ENCODE assay signal across 8 mouse cellular contexts in genomic region chr11:59202081-59202995, GRCm38 (mm10). TPM values are rescaled to one million over a fixed set of nuclear protein-coding genes. Genes with fewer than 3 reads are reported as not detected.
DNase-seq lines count a peak whose midpoint lies in the region; ATAC-seq and TF ChIP-seq lines count a peak whose summit lies in the region.

Mrpl55 (plus strand) TSS chr11:59202486.

- H3K9me3 ChIP-seq in MEL (replicated peaks; ENCODE audit: insufficient read depth, low read length): no peaks in the 10 kb centered on the region
- no peaks in the 10 kb centered on the region for H3K9me3 ChIP-seq in forebrain, postnatal 0 days (ENCODE audit: low read length)

- peak; percentile 46 to 73; a peak in 2 of 4 replicates for TF ChIP-seq POLR2A in MEL (IDR thresholded peaks at IDR 0.05; ENCODE audit: control insufficient read depth in 1 of 2, insufficient read depth in 1 of 2, low read depth in 1 of 2, low read length in 2 of 2, poor library complexity in 1 of 2)

- H3K4me2 ChIP-seq in forebrain, postnatal 0 days (ENCODE audit: low read depth): peak within 1 kb of the TSS; percentile 95

- H3K27ac ChIP-seq in MEL (ENCODE audit: control insufficient read depth, low read depth, low read length): peak within 1 kb of the TSS; percentile 79
- H3K27ac ChIP-seq in forebrain, postnatal 0 days (ENCODE audit: low read depth, low read length): peak within 1 kb of the TSS; percentile 60; the same call in 1 of the 2 replicates

- TF ChIP-seq CTCF in MEL (IDR thresholded peaks at IDR 0.05 in 2 of 3, conservative IDR thresholded peaks at IDR 0.05 in 1 of 3; ENCODE audit: control insufficient read depth in 1 of 3, insufficient read depth in 1 of 3, low read depth in 2 of 3, low read length in 3 of 3, poor library complexity in 1 of 3, severe bottlenecking in 1 of 3): no peak
- TF ChIP-seq CTCF in forebrain, postnatal 0 days (IDR thresholded peaks at IDR 0.05; ENCODE audit: low read depth): no peak

- H3K79me2 ChIP-seq in MEL (ENCODE audit: control insufficient read depth, insufficient read depth, low read length, poor library complexity): peaks cover 9% of the 10 kb centered on the region; the same call in 1 of the 2 replicates

- H3K4me3 ChIP-seq in MEL (ENCODE audit: control insufficient read depth in 1 of 2, insufficient read depth in 1 of 2, low read depth in 2 of 2, low read length in 2 of 2): peak within 1 kb of the TSS; percentile 69 to 83
- peak within 1 kb of the TSS; percentile 84 for H3K4me3 ChIP-seq in forebrain, postnatal 0 days (ENCODE audit: low read depth, low read length)

- WGBS in forebrain, postnatal 0 days: 1% methylated on average over 63 of the region's 63 CpGs

- peak; percentile 97 for DNase-seq in MEL (ENCODE audit: low read depth, low spot score)
- DNase-seq in cerebellum, adult 18-20 months: peak; percentile 93 to 95
- DNase-seq in forebrain, postnatal 0 days: peak; percentile 96
- peak; percentile 96 for DNase-seq in heart, postnatal 4 days
- peak; percentile 91 to 93 for DNase-seq in layer of hippocampus, postnatal 10 days (ENCODE audit: low spot score in 2 of 2)
- peak; percentile 97 for DNase-seq in lung, postnatal 10 days
- peak; percentile 92 for DNase-seq in ovary, postnatal 36 days (ENCODE audit: low spot score)
- peak; percentile 93 for DNase-seq in thymus, postnatal 25 days

- no peaks in the 10 kb centered on the region for H3K27me3 ChIP-seq in MEL (ENCODE audit: control insufficient read depth in 1 of 2, insufficient read depth in 2 of 2, low read length in 2 of 2)
- H3K27me3 ChIP-seq in forebrain, postnatal 0 days (ENCODE audit: insufficient read depth, low read length): no peaks in the 10 kb centered on the region

- peak; percentile 96 for ATAC-seq in forebrain, postnatal 0 days

- TF ChIP-seq RAD21 in MEL (IDR thresholded peaks at IDR 0.05; ENCODE audit: low read depth, low read length): no peak

- no peak for TF ChIP-seq EP300 in MEL (IDR thresholded peaks at IDR 0.05; ENCODE audit: low read depth in 1 of 2, low read length in 2 of 2)

- H3K4me1 ChIP-seq in MEL (ENCODE audit: control insufficient read depth in 1 of 2, insufficient read depth in 2 of 2, low read length in 2 of 2): peaks cover 4% of the 10 kb centered on the region in 2 experiments
- peaks cover 9% of the 10 kb centered on the region; the same call in 1 of the 2 replicates for H3K4me1 ChIP-seq in forebrain, postnatal 0 days (ENCODE audit: insufficient read depth)

- H3K36me3 ChIP-seq in MEL (ENCODE audit: control insufficient read depth in 1 of 2, insufficient read depth in 2 of 2, low read length in 2 of 2): peaks cover 0 to 7% of the 10 kb centered on the region in 2 experiments; a peak in 3 of 4 replicates
- peaks cover 18% of the 10 kb centered on the region for H3K36me3 ChIP-seq in forebrain, postnatal 0 days (ENCODE audit: insufficient read depth)

- H3K9ac ChIP-seq in MEL (ENCODE audit: control insufficient read depth, low read depth, low read length, poor library complexity, severe bottlenecking): peak within 1 kb of the TSS; percentile 75
- peak within 1 kb of the TSS; percentile 76 for H3K9ac ChIP-seq in forebrain, postnatal 0 days

TF ChIP-seq in MEL, 35 proteins besides CTCF, POLR2A, EP300 and RAD21:
- TF ChIP-seq TBP (IDR thresholded peaks at IDR 0.05; ENCODE audit: low read depth, low read length) (peak; percentile 46; the same call in 1 of the 2 replicates), ZNF384 (IDR thresholded peaks at IDR 0.05; ENCODE audit: low read depth, low read length) (no peak), ZMIZ1 (IDR thresholded peaks at IDR 0.05; ENCODE audit: low read depth, low read length) (no peak; the same call in 1 of the 2 replicates), HCFC1 (IDR thresholded peaks at IDR 0.05; ENCODE audit: low read depth, low read length) (peak; percentile 85), E2F4 (IDR thresholded peaks at IDR 0.05; ENCODE audit: borderline replicate concordance, low read depth, low read length) (no peak), ZC3H11A (IDR thresholded peaks at IDR 0.05; ENCODE audit: low read depth, low read length) (peak; percentile 21; the same call in 1 of the 2 replicates), USF1 (IDR thresholded peaks at IDR 0.05; ENCODE audit: low read depth, low read length) (0 out of 2 replicates have a peak, but pooled peaks have one; percentile 14), SMC3 (IDR thresholded peaks at IDR 0.05; ENCODE audit: low read depth, low read length) (no peak), GATA1 (IDR thresholded peaks at IDR 0.05; ENCODE audit: low read depth, low read length) (no peak), USF2 (IDR thresholded peaks at IDR 0.05; ENCODE audit: borderline replicate concordance in 1 of 2, insufficient read depth in 1 of 2, low read depth in 1 of 2, low read length in 2 of 2) (no peak), MYC (IDR thresholded peaks at IDR 0.05; ENCODE audit: low read depth, low read length) (no peak), SIN3A (IDR thresholded peaks at IDR 0.05; ENCODE audit: low read length) (peak; percentile 84), ZKSCAN1 (IDR thresholded peaks at IDR 0.05; ENCODE audit: low read depth, low read length) (no peak), MXI1 (IDR thresholded peaks at IDR 0.05; ENCODE audit: low read depth, low read length) (peak; percentile 74), POLR2AphosphoS2 (IDR thresholded peaks at IDR 0.05; ENCODE audit: low read length) (peak; percentile 63), GABPA (IDR thresholded peaks at IDR 0.05; ENCODE audit: low read depth, low read length) (no peak), NRF1 (IDR thresholded peaks at IDR 0.05; ENCODE audit: insufficient read depth, low read depth, low read length, poor library complexity, severe bottlenecking) (peak; percentile 57), JUND (IDR thresholded peaks at IDR 0.05; ENCODE audit: low read depth, low read length) (no peak), POLR2AphosphoS5 (IDR thresholded peaks at IDR 0.05; ENCODE audit: borderline replicate concordance, low read depth, low read length) (no peak), NELFE (IDR thresholded peaks at IDR 0.05; ENCODE audit: low read depth, low read length) (peak; percentile 72), RCOR1 (IDR thresholded peaks at IDR 0.05; ENCODE audit: low read depth, low read length) (no peak), TCF12 (IDR thresholded peaks at IDR 0.05; ENCODE audit: low read depth, low read length) (0 out of 2 replicates have a peak, but pooled peaks have one; percentile 21), MAX (IDR thresholded peaks at IDR 0.05; ENCODE audit: low read length) (peak; percentile 53), MAZ (IDR thresholded peaks at IDR 0.05; ENCODE audit: low read depth, low read length) (0 out of 2 replicates have a peak, but pooled peaks have one; percentile 62), MEF2A (IDR thresholded peaks at IDR 0.05; ENCODE audit: extremely low read depth, insufficient replicate concordance, low read depth, low read length, poor library complexity, severe bottlenecking) (no peak), UBTF (IDR thresholded peaks at IDR 0.05; ENCODE audit: borderline replicate concordance, insufficient read depth, low read depth, low read length) (no peak)
TF ChIP-seq in MEL: peak in this region for 12.

RNA-seq across cellular contexts. Expression of gene Mrpl55, which starts in this region (rescaled TPM):
- 75.0 and 75.5 TPM in 2 replicates for total RNA-seq in MEL (2012; rRNA removed)
- 10 to 100 TPM in 1 of 2 experiments, not detected in 1; 68.5 TPM for polyA plus RNA-seq in MEL (2012; ENCODE audit: insufficient read depth in 1 of 2, insufficient read length in 2 of 2, low read depth in 1 of 2, low replicate concordance in 2 of 2, missing spikeins in 1 of 2)
- total RNA-seq in forebrain, postnatal 0 days (2014; rRNA removed): 45.2 and 69.5 TPM in 2 replicates
- 124 and 131 TPM in 2 replicates for polyA plus RNA-seq in forebrain, postnatal 0 days (2015; fragmentation: Nextera tagmentation; extraction: Ambion mirVana)
- 10 to 100 TPM; 74.1 to 75.1 TPM for total RNA-seq in heart, postnatal 4 days (2021)
- total RNA-seq in layer of hippocampus, postnatal 10 days (2021): 10 to 100 TPM; 39.6 to 40.9 TPM

Comparison
In these comparisons a context has a peak if more than half of its experiments do, and no peak if none do; other contexts are left out.
1. Peak in every context shown above with its lines: DNase-seq, ATAC-seq, H3K4me3 ChIP-seq and H3K27ac ChIP-seq.